Mouse (Mus musculus) testis, adult 2 months (tissue): ENCODE data around the gene Tchhl1. TPM values are rescaled to one million over a fixed set of nuclear protein-coding genes. Genes with fewer than 3 reads are reported as not detected.
A peak's percentile ranks its signal among the peaks of the same experiment; 100 is the strongest.

Source experiments
- H3K27ac ChIP-seq: fragments of 200-500 bp; 2 replicates; pipeline ENCODE4 v1.5.1; 2012; ENCODE audit warnings: low read depth, low read length; ENCODE audit not compliant: control insufficient read depth, insufficient read depth
- H3K27me3 ChIP-seq: fragments of 200-500 bp; 2 replicates; pipeline ENCODE4 v1.6.1; 2012; ENCODE audit warnings: mild to moderate bottlenecking, low read length, moderate library complexity; ENCODE audit not compliant: control insufficient read depth, insufficient read depth
- H3K36me3 ChIP-seq: fragments of 200-500 bp; 2 replicates; pipeline ENCODE4 v1.6.1; 2012; ENCODE audit warnings: mild to moderate bottlenecking, low read length; ENCODE audit not compliant: control insufficient read depth, insufficient read depth
- H3K4me1 ChIP-seq: fragments of 200-500 bp; 2 replicates; pipeline ENCODE4 v1.6.1; 2012; ENCODE audit warnings: low read length; ENCODE audit not compliant: control insufficient read depth, insufficient read depth
- H3K4me3 ChIP-seq: fragments of 200-500 bp; 2 replicates; pipeline ENCODE4 v1.5.1; 2012; ENCODE audit warnings: low read depth, mild to moderate bottlenecking, low read length, moderate library complexity, mixed read lengths; ENCODE audit not compliant: control insufficient read depth
- CTCF ChIP-seq: fragments of 200-500 bp; IDR thresholded peaks from 2 replicates; pipeline ENCODE4 v1.5.1; 2012; ENCODE audit warnings: low read depth, mild to moderate bottlenecking, inconsistent platforms, low read length, moderate library complexity; ENCODE audit not compliant: control insufficient read depth, insufficient read depth, insufficient replicate concordance
- POLR2A ChIP-seq: fragments of 200-500 bp; IDR thresholded peaks from 2 replicates; pipeline ENCODE4 v1.6.1; 2012; ENCODE audit warnings: low read depth, mild to moderate bottlenecking, inconsistent platforms, low read length, moderate library complexity; ENCODE audit not compliant: control insufficient read depth
- polyA plus RNA-seq: library from polyadenylated mRNA; depleted of rRNA; stranded (reverse); fragments of >200 nt; gene quantifications from 2 replicates; pipeline ENCODE4 v1.2.3, GENCODE M21; 2012; rRNA removed

Tchhl1 gene
- polyA plus RNA-seq, 1 experiment, result not detected

DNA sequence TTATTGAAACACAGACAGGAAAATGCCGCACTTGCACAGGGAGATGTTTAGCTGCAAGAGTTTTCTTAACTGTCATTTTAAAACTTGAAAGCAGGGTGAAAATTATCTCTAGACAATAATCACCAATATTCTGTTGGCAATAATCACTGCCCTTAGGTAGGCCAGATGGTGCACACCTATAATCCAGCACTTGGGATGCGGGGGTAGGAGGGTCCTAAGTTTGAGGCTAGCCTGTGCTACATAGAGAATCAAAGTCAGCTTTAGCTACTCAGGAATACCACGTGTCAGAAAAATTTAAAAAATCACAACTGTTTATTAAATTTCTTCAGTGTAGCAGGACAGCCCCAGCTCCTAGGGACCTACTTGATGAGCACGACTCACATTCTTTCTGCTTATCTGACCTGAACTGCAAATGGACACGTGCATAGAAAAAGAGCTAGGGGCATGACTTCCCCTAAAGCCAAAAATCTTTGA is 51.3 kb downstream of the Tchhl1 start:
- TF ChIP-seq POLR2A (no peak), CTCF (no peak)

DNA sequence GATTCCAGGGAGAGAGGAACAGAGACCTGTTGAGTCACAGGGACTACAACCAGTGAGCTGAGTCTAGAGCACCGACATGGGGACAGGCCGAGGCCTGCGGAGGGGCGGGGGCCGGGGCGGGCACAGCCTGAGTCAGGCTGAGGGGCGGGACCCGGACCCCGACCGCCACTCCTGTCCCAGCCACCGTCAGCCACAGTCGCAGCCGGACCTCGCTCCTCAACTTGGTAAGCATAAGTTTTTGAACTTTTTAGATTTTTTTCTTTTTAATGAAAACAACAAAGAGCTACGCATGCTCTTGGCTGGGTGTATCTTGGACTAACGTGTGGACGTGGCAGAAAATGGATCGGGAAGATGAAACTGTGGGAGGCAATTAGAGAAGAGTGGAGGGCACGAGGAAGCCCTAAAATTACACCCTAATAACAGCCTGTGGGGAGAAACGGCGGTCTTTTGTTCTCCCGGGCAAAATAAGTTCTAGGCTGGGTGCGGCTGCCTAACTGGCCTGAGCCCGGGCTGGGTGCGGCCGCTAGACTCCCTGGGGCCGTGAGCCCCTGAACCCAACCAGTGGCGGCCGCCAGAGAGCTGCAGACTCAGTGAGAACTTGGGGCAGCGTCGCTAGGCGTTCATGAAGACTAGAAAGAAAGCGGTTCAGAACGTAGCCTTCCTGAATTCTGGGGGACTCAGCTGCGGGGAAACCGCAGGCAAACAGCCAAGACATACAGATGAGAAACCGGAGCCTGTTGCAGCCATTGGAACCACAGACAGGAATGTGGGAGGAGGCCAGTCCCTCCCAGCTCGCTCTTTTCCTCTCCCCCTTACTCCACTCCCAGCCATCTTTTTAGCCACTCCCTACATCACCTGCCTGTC is 52.0 kb downstream of the Tchhl1 start, which contains the start of gene S100a11:
TSS of gene S100a11 (plus strand) at position 159 of the 864 bp plus-strand sequence.
- Histone ChIP-seq H3K27ac (peak within 1 kb of the TSS; percentile 70), H3K36me3 (no peaks in the 10 kb centered on the region), H3K27me3 (no peaks in the 10 kb centered on the region), H3K4me1 (peaks cover 5% of the 10 kb centered on the region), H3K4me3 (peak within 1 kb of the TSS; percentile 83)
- no peak for TF ChIP-seq CTCF

More for the DNA sequence above, 51.3 kb downstream of the Tchhl1 start:
- H3K4me1 ChIP-seq, result peaks cover 5% of the 10 kb centered on the region
- H3K27me3 ChIP-seq, result no peaks in the 10 kb centered on the region
- H3K4me3 ChIP-seq, result no peak overlapping the region
- no peak overlapping the region for H3K27ac ChIP-seq
- no peaks in the 10 kb centered on the region for H3K36me3 ChIP-seq

Other genes starting within 250 kb of the Tchhl1 start
- 0.20 and 0.25 TPM in 2 replicates for gene Flg, start 195.2 kb upstream of the Tchhl1 start, polyA plus RNA-seq
- gene Hrnr, start 149.0 kb upstream of the Tchhl1 start, polyA plus RNA-seq, result not detected in 2 replicates
- not detected in 2 replicates for gene Rptn, start 75.1 kb upstream of the Tchhl1 start, polyA plus RNA-seq
- gene Tchh, start 26.4 kb upstream of the Tchhl1 start, polyA plus RNA-seq, result 0.21 and 0.22 TPM in 2 replicates
- gene S100a11, start 51.7 kb downstream of the Tchhl1 start, polyA plus RNA-seq, result 22.1 and 26.0 TPM in 2 replicates
- gene S100a10, start 86.3 kb downstream of the Tchhl1 start, polyA plus RNA-seq, result 6.5 and 8.5 TPM in 2 replicates
- gene Tdpoz2, start 183.9 kb downstream of the Tchhl1 start, polyA plus RNA-seq, result not detected in 2 replicates
- gene Tdpoz1, start 207.6 kb downstream of the Tchhl1 start, polyA plus RNA-seq, result not detected in 2 replicates
- gene Gm37596, start 224.3 kb downstream of the Tchhl1 start, polyA plus RNA-seq, result not detected in 2 replicates